Mouse (Mus musculus) splenic B cell, adult 2 months (primary cell): ENCODE measurements around the gene Cltb.

Source experiments
- DNase-seq: peaks from one replicate; pipeline ENCODE4 v3.0.0-alpha.2; 2011; ENCODE audit warnings: low read depth, low spot score
- H3K27me3 ChIP-seq: 2 replicates; pipeline ENCODE4 v1.6.1; 2012; ENCODE audit warnings: mild to moderate bottlenecking, low read length, moderate library complexity, mixed read lengths; ENCODE audit not compliant: control insufficient read depth, poor library complexity, insufficient read depth, severe bottlenecking
- H3K36me3 ChIP-seq: 2 replicates; pipeline ENCODE4 v1.6.1; 2012; ENCODE audit warnings: mild to moderate bottlenecking, low read length, moderate library complexity, mixed read lengths; ENCODE audit not compliant: control insufficient read depth, poor library complexity, insufficient read depth, severe bottlenecking

Cltb gene

GRCm38 (mm10) chr13:54582126-54582525 is 29.0 kb downstream of the Cltb start:
- Histone ChIP-seq H3K36me3 (peaks cover 3% of the 10 kb centered on the region; the same call in 1 of the 2 replicates), H3K27me3 (no peaks in the 10 kb centered on the region)
- DNase-seq, result no peak

DNA sequence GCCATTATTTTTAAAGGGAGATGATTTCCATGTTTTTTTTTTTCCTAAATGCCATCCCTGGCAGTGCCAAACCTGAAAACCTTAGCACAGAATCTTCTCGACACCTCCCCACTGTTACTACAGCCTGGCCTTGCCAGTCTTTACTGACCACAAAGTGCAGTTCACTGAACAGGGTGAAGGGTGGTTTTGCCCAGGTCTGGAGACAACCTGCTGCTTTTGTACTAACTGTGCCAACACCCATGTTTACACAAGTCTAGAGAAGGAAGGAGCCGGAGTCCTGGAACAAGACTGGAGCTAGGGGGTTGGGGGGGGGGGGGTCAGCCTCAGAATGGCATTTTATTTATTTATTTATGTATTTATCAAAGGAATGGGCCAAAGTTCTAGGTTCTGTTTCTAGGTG is 29.8 kb downstream of the Cltb start:
- peaks cover 3% of the 10 kb centered on the region; the same call in 1 of the 2 replicates for H3K36me3 ChIP-seq
- H3K27me3 ChIP-seq, result no peaks in the 10 kb centered on the region
- no peak for DNase-seq

GRCm38 (mm10) chr13:54577652-54578507 is 33.3 kb downstream of the Cltb start:
- no peaks in the 10 kb centered on the region for H3K36me3 ChIP-seq
- no peaks in the 10 kb centered on the region for H3K27me3 ChIP-seq
- DNase-seq, result peak; percentile 70

GRCm38 (mm10) chr13:54575489-54575888 is 35.7 kb downstream of the Cltb start:
- Histone ChIP-seq H3K27me3 (no peaks in the 10 kb centered on the region), H3K36me3 (no peaks in the 10 kb centered on the region)
- DNase-seq, result no peak

DNA sequence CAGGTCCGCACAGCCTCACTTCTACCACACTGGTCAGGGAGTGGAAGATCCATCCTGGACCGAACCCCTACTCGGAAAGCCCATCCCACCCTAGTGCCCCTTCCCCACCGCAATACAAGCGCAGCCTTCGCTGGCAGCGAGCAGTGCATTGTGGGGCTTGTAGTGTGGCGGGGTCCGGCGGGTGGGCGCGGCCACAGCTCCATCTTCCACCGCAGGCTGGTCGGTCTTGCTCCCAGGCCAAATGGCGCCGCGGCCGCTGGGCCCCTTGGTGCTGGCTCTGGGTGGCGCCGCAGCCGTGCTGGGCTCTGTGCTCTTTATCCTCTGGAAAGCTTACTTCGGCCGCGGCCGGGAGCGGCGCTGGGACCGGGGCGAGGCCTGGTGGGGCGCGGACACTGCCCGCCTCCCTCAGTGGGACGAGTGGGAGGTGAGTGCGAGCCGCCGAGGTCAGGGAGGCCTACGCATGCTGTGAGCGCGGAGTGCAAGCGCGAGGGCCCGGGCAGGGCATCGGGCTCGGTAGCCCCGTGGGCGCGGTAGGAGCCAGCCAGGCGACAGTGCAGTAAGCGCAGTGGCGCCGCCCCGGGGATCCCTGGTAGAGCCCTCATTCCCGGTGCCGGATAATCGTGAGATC is 36.2 kb downstream of the Cltb start, which contains the start of gene Arl10:
TSS of gene Arl10 (plus strand) at position 162 of the 628 bp plus-strand sequence.
- H3K36me3 ChIP-seq, result no peaks in the 10 kb centered on the region
- no peaks in the 10 kb centered on the region for H3K27me3 ChIP-seq
- DNase-seq, result peak; percentile 44

- no peaks in the 10 kb centered on the region for H3K27me3 ChIP-seq
- H3K36me3 ChIP-seq, result no peaks in the 10 kb centered on the region
- DNase-seq, result no peak
Observed at GRCm38 (mm10) chr13:54572621-54573020, 38.5 kb downstream of the Cltb start.

DNA sequence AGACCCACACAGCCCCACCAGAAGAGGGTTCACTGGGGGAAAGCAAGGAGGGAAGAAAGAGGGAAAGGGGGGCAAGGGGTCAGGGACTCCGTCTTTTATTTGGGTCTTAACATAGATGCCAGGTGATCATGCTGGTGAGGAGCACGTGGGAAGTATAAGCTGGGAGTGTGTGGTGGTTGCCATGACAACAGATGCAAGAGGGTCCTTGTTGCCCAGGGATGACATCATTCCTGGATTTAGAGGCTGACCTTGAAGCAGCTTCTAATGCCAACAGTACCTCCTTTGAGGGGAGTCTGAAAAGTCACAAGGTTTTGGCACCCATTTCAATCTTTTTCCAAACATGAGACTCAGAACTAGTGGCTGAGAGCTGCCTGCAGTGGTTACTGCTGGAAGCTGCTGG is 39.5 kb downstream of the Cltb start:
- no peak for DNase-seq
- no peaks in the 10 kb centered on the region for H3K27me3 ChIP-seq
- no peaks in the 10 kb centered on the region for H3K36me3 ChIP-seq

- H3K27me3 ChIP-seq, result no peaks in the 10 kb centered on the region
- DNase-seq, result no peak
- no peaks in the 10 kb centered on the region for H3K36me3 ChIP-seq
Observed at GRCm38 (mm10) chr13:54570736-54571135, 40.4 kb downstream of the Cltb start.

- H3K27me3 ChIP-seq, result no peaks in the 10 kb centered on the region
- no peak for DNase-seq
- H3K36me3 ChIP-seq, result no peaks in the 10 kb centered on the region
Observed at GRCm38 (mm10) chr13:54569282-54569681, 41.9 kb downstream of the Cltb start.

DNA sequence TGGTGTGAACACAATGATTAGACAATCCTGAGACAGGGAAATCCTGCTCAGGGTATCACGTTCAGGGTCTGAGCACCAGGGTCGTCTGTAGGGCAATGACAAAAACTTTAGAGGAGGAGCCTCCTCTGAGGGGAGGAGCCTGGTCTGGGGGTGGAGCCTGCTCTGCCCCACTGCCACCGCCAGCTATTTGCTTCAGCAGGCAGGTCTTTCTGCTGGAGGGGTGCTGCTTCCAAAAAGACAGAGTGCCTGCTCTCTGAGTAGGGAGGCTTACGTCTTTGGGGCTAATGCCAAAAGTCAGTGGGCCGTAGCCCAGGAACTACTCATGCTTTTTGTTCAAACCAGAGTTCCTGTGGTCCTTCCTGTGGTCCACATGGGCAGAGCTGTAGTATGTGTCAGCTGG is 42.8 kb downstream of the Cltb start:
- peak; percentile 18 for DNase-seq
- Histone ChIP-seq H3K36me3 (no peaks in the 10 kb centered on the region), H3K27me3 (no peaks in the 10 kb centered on the region)

DNA sequence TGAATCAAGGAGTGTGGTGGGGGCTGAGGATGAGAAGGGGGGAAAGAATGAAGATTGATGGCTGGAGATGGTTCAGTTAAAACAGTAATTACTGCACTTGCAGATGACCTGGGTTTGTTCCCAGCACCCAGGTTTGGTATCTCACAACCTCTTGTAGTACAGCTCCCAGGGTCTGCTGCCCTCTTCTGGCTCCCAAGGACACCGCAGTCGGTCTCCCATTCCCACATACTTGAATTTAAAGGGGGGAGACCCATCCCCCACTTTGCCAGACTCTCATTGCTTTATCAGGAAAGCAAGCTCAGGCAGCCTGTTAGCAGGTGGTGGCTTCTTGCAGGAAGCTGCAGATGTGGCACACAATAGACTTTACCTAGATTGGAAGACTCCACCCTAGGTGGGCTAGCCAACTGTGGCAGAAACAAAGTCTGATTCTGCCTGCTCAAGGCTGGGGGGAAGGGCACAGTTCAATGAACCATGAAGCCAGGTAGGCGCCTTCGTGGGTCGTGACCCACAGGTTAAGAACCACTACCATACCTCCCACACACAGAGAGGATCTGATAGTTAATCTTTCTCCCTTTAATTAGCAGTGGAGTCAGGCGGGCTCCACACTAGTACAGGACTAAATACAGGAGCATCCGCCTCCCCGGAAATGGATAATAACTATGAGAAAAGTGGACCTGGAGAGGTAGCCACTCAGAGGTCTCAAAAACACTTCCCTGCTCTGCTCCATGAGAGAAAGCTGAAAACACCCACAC is 45.4 kb downstream of the Cltb start:
- no peaks in the 10 kb centered on the region; the same call in 1 of the 2 replicates for H3K36me3 ChIP-seq
- no peaks in the 10 kb centered on the region for H3K27me3 ChIP-seq
- peak; percentile 24 for DNase-seq

DNA sequence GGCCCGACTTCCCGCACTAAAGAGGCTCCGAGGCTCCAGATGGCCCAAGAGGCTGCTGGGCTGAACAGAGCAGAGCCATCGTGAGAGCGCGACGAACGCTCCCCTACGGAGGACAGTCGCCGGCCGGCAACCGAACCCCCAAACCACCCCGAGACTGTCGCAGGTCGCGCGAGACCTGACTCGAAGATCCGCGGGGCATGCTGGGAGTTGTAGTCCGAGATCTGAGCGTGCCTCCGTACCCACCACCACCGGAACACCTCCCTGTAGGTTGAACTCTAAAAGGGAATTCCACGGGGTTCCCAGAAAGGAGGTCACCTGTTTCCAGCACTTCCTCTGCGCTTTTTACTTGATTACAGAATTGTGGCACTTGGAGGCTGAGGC is 46.0 kb downstream of the Cltb start, which contains the start of gene 4833439L19Rik:
TSS of gene 4833439L19Rik (minus strand) at position 235 of the 381 bp plus-strand sequence.
- Histone ChIP-seq H3K27me3 (no peaks in the 10 kb centered on the region), H3K36me3 (no peaks in the 10 kb centered on the region; the same call in 1 of the 2 replicates)
- DNase-seq, result peak; percentile 95

DNA sequence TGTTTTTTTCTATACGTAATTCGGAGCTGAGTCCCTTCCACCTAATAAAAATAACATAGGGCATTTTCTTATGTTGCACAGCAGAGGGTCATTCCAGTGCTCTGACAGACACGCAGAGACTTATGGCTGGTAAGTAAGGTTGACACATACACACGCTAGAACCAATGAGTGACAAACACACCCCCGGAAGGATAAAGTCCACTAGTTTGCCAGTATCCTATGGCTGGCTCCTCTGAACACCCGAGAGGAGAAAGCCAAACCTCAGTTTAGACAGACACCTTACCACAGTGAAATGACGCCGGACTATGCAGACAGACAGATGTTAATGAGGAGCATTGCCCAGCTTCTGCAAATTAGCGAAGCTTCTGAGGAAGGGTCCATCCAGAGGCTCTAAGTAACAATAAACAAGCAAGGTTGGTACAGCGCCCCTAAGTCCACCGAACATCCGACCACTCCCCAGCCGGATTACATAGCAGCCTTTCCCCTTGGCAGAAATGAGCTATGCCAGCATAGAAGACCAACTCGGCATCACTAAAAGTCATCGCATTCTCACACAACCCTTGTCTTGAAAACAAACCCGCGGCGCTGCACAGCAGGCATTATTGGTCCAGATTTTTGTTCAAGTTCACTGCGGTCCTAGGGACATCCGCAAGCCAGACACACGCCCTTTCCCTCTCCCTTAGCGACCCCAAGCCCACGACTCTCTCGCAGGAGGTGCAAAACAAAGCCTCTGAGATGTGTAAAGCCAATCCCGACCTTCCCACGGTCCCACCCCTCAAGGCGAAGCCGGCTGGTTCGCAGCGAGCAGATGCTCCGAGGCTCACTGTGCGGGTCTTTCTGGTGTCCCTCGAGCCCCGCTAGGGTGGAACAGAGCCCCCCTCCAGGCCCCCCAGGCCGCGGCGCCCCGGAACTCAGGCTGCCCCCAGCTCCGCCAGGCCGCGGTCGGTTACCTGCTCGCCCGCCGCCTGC is 46.6 kb downstream of the Cltb start:
- no peaks in the 10 kb centered on the region; the same call in 1 of the 2 replicates for H3K36me3 ChIP-seq
- no peaks in the 10 kb centered on the region for H3K27me3 ChIP-seq
- DNase-seq, result peak; percentile 17

- Histone ChIP-seq H3K27me3 (no peaks in the 10 kb centered on the region), H3K36me3 (peaks cover 3% of the 10 kb centered on the region)
- peak; percentile 36 for DNase-seq
Observed at GRCm38 (mm10) chr13:54562562-54562961, 48.6 kb downstream of the Cltb start.
